Mouse (Mus musculus) MEL (cell line): ENCODE data around the gene Hoxb5. TPM values are rescaled to one million over a fixed set of nuclear protein-coding genes. Genes with fewer than 3 reads are reported as not detected.

Experiments
- DNase-seq: peaks from one replicate; pipeline ENCODE4 v3.0.0; 2011; ENCODE audit warnings: low read depth, low spot score
- H3K27ac ChIP-seq: 2 replicates; pipeline ENCODE4 v1.5.1; 2012; ENCODE audit warnings: low read depth, mild to moderate bottlenecking, control low read depth, low read length, moderate library complexity; ENCODE audit not compliant: control insufficient read depth
- H3K27me3 ChIP-seq, 2 experiments: fragments of 150-350 bp in 1 of 2; sonication (generic) in 1 of 2; 2 replicates each; pipeline ENCODE4 v1.6.1; 2012; ENCODE audit warnings: low read length in 2 of 2, mild to moderate bottlenecking in 2 of 2, improper control_type of control experiment in 1 of 2, moderate library complexity in 1 of 2; ENCODE audit not compliant: insufficient read depth in 2 of 2, control insufficient read depth in 1 of 2
- H3K36me3 ChIP-seq, 2 experiments: 2 replicates each; pipeline ENCODE4 v1.6.1; 2012 to 2014; ENCODE audit warnings: low read length in 2 of 2, improper control_type of control experiment in 1 of 2, inconsistent platforms in 1 of 2, mild to moderate bottlenecking in 1 of 2; ENCODE audit not compliant: insufficient read depth in 2 of 2, control insufficient read depth in 1 of 2
- H3K4me1 ChIP-seq, 2 experiments: fragments of 150-350 bp in 1 of 2; sonication (generic) in 1 of 2; 2 replicates each; pipeline ENCODE4 v1.6.1; 2012; ENCODE audit warnings: low read length in 2 of 2, improper control_type of control experiment in 1 of 2, mild to moderate bottlenecking in 1 of 2; ENCODE audit not compliant: insufficient read depth in 2 of 2, control insufficient read depth in 1 of 2
- H3K4me3 ChIP-seq, 2 experiments: fragments of 150-350 bp in 1 of 2; sonication (generic) in 1 of 2; 2 replicates each; pipeline ENCODE4 v1.5.1; 2012; ENCODE audit warnings: low read depth in 2 of 2, low read length in 2 of 2, mild to moderate bottlenecking in 2 of 2, moderate library complexity in 2 of 2, control low read depth in 1 of 2, improper control_type of control experiment in 1 of 2; ENCODE audit not compliant: control insufficient read depth in 1 of 2, insufficient read depth in 1 of 2
- H3K79me2 ChIP-seq: 2 replicates; pipeline ENCODE4 v1.6.1; 2012; ENCODE audit warnings: mild to moderate bottlenecking, low read length, moderate library complexity; ENCODE audit not compliant: control insufficient read depth, poor library complexity, insufficient read depth
- H3K9ac ChIP-seq: 2 replicates; pipeline ENCODE4 v1.6.1; 2012; ENCODE audit warnings: low read depth, mild to moderate bottlenecking, control low read depth, low read length, moderate library complexity; ENCODE audit not compliant: control insufficient read depth, poor library complexity, severe bottlenecking
- H3K9me3 ChIP-seq: fragments of 150-350 bp; sonication (generic); replicated peaks from 2 replicates; pipeline ENCODE4 v1.6.1; 2012; ENCODE audit warnings: mild to moderate bottlenecking, low read length, improper control_type of control experiment, moderate library complexity; ENCODE audit not compliant: insufficient read depth
- E2F4 ChIP-seq: IDR thresholded peaks from 2 replicates; pipeline ENCODE4 v1.6.1; 2011; ENCODE audit warnings: low read depth, low read length, improper control_type of control experiment, borderline replicate concordance
- EP300 ChIP-seq, 2 experiments: IDR thresholded peaks; 2 replicates each; pipeline ENCODE4 v1.6.1; 2011; ENCODE audit warnings: improper control_type of control experiment in 2 of 2, low read length in 2 of 2, low read depth in 1 of 2, mild to moderate bottlenecking in 1 of 2
- KAT2A ChIP-seq: conservative IDR thresholded peaks from 2 replicates; pipeline ENCODE4 v1.6.1; 2012; ENCODE audit warnings: low read depth, low read length, improper control_type of control experiment, inconsistent platforms
- MAZ ChIP-seq: IDR thresholded peaks from 2 replicates; pipeline ENCODE4 v1.6.1; 2012; ENCODE audit warnings: low read depth, mild to moderate bottlenecking, inconsistent platforms, low read length, improper control_type of control experiment
- MEF2A ChIP-seq: IDR thresholded peaks from 2 replicates; pipeline ENCODE4 v1.6.1; 2014; ENCODE audit warnings: low read depth, mild to moderate bottlenecking, inconsistent platforms, low read length, improper control_type of control experiment; ENCODE audit not compliant: poor library complexity, insufficient replicate concordance, severe bottlenecking; ENCODE audit errors: extremely low read depth
- NRF1 ChIP-seq: IDR thresholded peaks from 2 replicates; pipeline ENCODE4 v1.6.1; 2014; ENCODE audit warnings: low read depth, mild to moderate bottlenecking, inconsistent platforms, low read length, improper control_type of control experiment, moderate library complexity; ENCODE audit not compliant: poor library complexity, insufficient read depth, severe bottlenecking
- POLR2AphosphoS2 ChIP-seq: IDR thresholded peaks from 2 replicates; pipeline ENCODE4 v1.6.1; 2011; ENCODE audit warnings: low read length, improper control_type of control experiment
- RAD21 ChIP-seq: IDR thresholded peaks from 2 replicates; pipeline ENCODE4 v1.6.1; 2011; ENCODE audit warnings: mild to moderate bottlenecking, low read depth, low read length, improper control_type of control experiment
- RCOR1 ChIP-seq: IDR thresholded peaks from 2 replicates; pipeline ENCODE4 v1.6.1; 2012; ENCODE audit warnings: low read depth, mild to moderate bottlenecking, inconsistent platforms, low read length, improper control_type of control experiment
- SMC3 ChIP-seq: IDR thresholded peaks from 2 replicates; pipeline ENCODE4 v1.6.1; 2011; ENCODE audit warnings: low read depth, low read length, improper control_type of control experiment
- TAL1 ChIP-seq: IDR thresholded peaks from 2 replicates; pipeline ENCODE4 v1.6.1; 2012; ENCODE audit warnings: mild to moderate bottlenecking, inconsistent platforms, low read length, moderate library complexity, mixed read lengths
- USF2 ChIP-seq, 2 experiments: IDR thresholded peaks; 2 replicates each; pipeline ENCODE4 v1.6.1; 2011 to 2012; ENCODE audit warnings: improper control_type of control experiment in 2 of 2, low read length in 2 of 2, borderline replicate concordance in 1 of 2, inconsistent platforms in 1 of 2, low read depth in 1 of 2, mild to moderate bottlenecking in 1 of 2; ENCODE audit not compliant: insufficient read depth in 1 of 2
- ZKSCAN1 ChIP-seq: IDR thresholded peaks from 2 replicates; pipeline ENCODE4 v1.6.1; 2012; ENCODE audit warnings: low read depth, mild to moderate bottlenecking, inconsistent platforms, low read length, improper control_type of control experiment, moderate library complexity
- ZMIZ1 ChIP-seq: IDR thresholded peaks from 2 replicates; pipeline ENCODE4 v1.6.1; 2012; ENCODE audit warnings: low read depth, mild to moderate bottlenecking, inconsistent platforms, low read length, improper control_type of control experiment, moderate library complexity
- polyA plus RNA-seq, 2 experiments: library from polyadenylated mRNA; stranded (reverse) in 1 of 2; unstranded in 1 of 2; fragments of >175 nt in 1 of 2; fragments of >200 nt in 1 of 2; gene quantifications; 2 replicates each; pipeline versions ENCODE4 v1.2.1 to v1.2.4; 2012; ENCODE audit warnings: low replicate concordance in 2 of 2, low read depth in 1 of 2; ENCODE audit not compliant: insufficient read length in 2 of 2, insufficient read depth in 1 of 2, missing spikeins in 1 of 2
- total RNA-seq: library from RNA; depleted of rRNA; stranded (reverse); fragments of 300-350 nt; gene quantifications from 2 replicates; pipeline ENCODE4 v1.2.3, GENCODE M21; 2012

Gene Hoxb5
- total and polyA plus RNA-seq, 3 experiments: not detected

DNA sequence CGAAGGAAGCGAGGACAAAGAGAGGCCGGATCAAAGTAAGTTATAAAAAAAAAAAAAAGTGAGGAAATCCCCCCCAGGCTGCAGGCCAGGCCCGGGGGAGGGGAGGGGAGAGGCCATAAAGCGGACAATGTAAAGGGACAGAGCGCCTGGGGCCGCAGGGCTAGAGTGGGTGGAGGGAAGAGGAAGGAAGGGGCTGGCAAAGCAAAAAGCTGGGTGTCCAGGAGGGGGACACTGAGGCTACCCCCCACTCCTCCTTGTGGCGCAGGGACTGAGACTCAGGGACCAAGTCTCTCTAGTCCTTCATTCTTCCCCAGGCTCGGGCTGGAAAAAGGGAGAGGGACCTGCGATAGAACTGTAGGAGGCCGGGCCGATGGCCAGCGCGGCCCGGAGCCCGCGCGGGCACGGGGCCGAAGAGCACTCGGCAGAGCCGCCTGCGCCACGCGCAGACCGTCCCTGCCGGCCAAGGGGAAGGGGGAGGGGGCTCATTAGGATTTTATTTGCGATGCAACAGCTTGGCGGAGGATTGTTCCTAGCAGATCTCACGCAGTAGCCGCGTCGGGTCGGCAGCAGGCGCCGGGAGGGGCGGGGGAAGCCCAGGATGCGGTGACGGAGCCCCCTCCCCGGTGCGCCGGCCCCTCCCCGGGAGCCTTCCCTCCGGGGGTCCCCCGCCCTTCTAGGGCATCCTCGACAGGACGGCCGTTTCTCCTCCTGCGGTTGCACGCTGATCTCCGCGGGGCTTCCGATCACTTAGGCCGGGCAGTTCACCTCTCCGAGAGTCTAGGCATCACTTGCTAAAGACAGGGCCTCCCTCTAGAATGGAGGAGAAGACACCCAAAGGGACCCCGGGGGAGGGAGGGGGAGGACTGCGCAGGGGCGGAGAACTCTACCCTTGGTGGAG is 30.9 kb upstream of the Hoxb5 start:
- H3K9me3 ChIP-seq: no peaks in the 10 kb centered on the region
- H3K4me1 ChIP-seq: no peaks in the 10 kb centered on the region
- no peak for DNase-seq
- H3K4me3 ChIP-seq: no peak overlapping the region
- no peaks in the 10 kb centered on the region for H3K36me3 ChIP-seq
- no peak overlapping the region for H3K27ac ChIP-seq
- no peaks in the 10 kb centered on the region for H3K79me2 ChIP-seq
- no peak for TF ChIP-seq EP300 (IDR thresholded peaks at IDR 0.05; ENCODE audit: low read depth in 1 of 2, low read length in 2 of 2)
- TF ChIP-seq E2F4: no peak
- no peak for TF ChIP-seq RCOR1
- no peak for TF ChIP-seq ZKSCAN1
- no peak for TF ChIP-seq MAZ
- TF ChIP-seq MEF2A: no peak
- TF ChIP-seq TAL1: no peak
- no peak for TF ChIP-seq USF2 (IDR thresholded peaks at IDR 0.05; ENCODE audit: borderline replicate concordance in 1 of 2, insufficient read depth in 1 of 2, low read depth in 1 of 2, low read length in 2 of 2)
- TF ChIP-seq ZMIZ1: no peak
- no peak for TF ChIP-seq NRF1
- TF ChIP-seq POLR2AphosphoS2: no peak
- H3K9ac ChIP-seq: no peak overlapping the region
- H3K27me3 ChIP-seq: peaks cover 7 to 13% of the 10 kb centered on the region in 2 experiments

DNA sequence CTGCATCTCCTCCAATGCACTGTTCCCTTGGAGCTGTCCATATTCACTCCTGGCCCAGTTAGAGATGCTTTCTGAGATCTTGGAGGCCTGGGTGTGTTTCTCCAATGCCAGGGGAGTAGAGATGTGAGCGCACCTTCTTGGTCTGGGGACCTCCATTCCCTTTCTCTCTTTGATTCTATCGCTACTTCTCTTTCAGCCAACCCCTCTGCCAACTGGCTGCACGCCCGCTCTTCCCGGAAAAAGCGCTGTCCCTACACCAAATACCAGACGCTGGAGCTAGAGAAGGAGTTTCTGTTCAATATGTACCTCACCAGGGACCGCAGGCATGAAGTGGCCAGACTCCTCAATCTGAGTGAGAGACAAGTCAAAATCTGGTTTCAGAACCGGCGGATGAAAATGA is 28.7 kb upstream of the Hoxb5 start:
- H3K4me3 ChIP-seq: no peak overlapping the region
- DNase-seq: no peak
- H3K9me3 ChIP-seq: no peaks in the 10 kb centered on the region
- TF ChIP-seq RAD21 (no peak), KAT2A (no peak), SMC3 (no peak)
- no peaks in the 10 kb centered on the region for H3K4me1 ChIP-seq
- no peaks in the 10 kb centered on the region for H3K79me2 ChIP-seq
- peaks cover 0 to 1% of the 10 kb centered on the region in 2 experiments; a peak in 2 of 4 replicates for H3K27me3 ChIP-seq
- H3K27ac ChIP-seq: no peak overlapping the region
- no peaks in the 10 kb centered on the region for H3K36me3 ChIP-seq
- no peak overlapping the region for H3K9ac ChIP-seq
